Mouse (Mus musculus): ENCODE data around the gene Arhgap11a.

Arhgap11a gene

DNA sequence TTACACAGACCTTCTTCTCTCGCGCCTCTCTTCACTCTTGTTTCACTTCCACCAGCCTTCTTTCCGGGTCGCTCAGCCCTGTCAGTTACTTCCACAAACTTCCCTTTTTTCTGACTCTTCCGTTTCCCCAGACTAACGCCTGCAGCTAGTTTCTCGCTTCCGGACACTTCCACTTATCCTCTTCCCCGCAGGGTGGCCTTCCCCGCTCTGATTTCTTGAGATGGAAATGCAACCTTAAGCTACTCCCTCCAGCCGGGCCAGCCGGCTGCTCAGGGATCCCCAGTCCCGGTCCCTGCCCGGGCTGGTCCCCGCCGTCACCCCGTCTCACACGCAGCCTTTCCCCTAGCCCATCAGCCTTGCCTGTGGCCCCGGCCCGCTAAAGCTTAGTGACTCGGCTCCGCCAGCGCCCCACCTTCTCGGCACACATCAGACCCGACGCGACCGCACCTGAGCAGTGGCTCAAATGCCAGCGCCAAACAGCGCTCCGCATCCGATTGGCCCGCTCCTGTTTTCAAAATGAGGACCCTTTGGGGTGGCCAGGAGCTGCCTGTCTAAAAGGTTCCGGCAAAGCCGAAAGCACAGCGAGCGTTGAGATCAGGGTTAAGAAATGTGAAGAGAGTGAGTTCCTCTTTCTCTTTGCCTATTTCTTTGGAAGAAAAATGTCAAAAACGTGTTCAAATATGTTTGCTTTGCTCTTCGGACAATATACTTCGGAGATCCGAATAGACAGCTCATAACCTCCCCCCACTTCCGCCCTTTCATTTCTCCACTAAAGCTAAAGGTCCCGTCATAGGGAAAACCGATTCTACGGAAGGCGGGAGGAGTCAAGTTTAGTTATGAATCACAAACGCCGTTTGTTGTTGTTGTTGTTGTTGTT is at the start of gene Arhgap11a:
Gene Arhgap11a (minus strand): TSS at position 417 of the 877 bp plus-strand sequence.
- peak; percentile 94 for DNase-seq

- no peak for DNase-seq
Observed at GRCm38 (mm10) chr2:113893385-113894122, 45.1 kb upstream of the Arhgap11a start.

DNA sequence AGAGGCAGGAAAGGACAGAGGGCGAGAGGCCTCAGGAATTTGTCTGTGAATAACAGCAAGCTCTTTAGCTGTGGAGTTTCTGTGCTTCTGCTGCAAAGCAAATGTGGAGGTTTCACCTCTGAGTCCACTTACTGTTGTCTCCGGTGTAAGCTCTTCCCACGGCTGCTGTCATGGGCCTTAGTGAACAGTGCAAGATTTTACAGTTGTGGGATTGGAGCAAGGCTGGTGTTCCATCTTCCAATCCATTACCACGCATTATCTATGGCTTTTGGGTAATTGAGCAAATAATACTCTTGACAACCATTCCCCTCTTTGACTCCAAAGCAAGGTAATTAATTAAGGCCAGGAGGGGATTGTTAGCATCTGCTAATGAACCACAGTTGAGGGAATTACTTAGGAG is 38.7 kb upstream of the Arhgap11a start:
- DNase-seq = no peak

GRCm38 (mm10) chr2:113886061-113886460 is 37.6 kb upstream of the Arhgap11a start:
- no peak for DNase-seq

DNA sequence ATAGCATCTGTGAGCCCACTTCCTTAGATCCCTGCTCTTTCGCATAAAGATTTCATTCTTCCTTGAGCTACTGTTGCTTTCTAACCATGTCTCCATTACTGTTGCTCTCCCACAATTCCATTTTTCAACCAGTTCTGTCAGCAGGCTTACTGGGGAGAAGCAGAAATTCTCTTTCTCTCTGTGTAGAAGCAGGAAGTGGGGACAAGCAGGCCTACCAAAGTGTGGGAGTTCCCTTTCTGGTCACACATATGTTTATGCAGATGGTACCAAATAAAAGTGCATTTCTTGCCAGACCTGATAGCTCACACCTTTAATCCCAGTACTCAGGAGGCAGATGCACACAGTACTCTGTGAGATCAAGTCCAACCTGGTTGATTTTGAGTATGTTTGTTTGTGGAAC is 21.7 kb upstream of the Arhgap11a start:
- no peak for DNase-seq

DNA sequence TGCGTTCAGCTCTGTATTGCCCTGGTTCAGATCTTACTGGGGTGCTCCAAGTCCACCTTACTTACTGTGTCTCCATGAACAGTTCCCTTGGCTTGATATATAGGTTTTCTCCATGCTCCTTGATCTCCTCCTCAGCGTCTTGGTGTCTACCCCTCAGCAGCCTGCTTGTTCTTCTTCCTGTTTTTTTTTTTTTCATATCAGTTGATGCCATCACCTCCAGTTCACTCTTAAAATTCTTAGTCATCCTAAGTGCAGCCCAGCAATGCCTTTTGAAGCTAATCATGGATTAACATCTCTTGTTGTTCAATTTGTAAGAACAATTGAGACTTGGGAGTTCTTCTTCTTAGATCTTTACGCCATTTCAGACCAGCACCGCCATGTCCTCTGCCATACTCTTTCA is 19.9 kb upstream of the Arhgap11a start:
- no peak for DNase-seq

DNA sequence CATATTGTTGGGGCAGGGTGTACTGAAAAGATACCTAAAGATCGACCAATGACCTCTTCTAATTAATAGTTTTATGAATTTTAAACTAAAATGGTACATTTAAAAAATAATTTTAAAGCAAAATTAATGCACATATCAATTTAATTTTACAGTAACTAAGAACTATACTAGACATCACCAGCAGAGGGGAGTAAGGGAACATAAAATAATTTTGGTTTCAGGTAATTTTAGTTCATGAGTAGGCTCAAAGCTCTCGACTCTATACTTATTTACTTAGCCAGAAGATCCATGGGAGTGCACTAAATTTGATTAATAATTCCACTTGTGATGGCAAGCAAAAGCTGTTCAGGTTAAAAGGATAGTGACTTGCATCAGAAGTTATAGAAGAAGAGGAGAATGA is 17.7 kb upstream of the Arhgap11a start:
- DNase-seq = no peak

DNA sequence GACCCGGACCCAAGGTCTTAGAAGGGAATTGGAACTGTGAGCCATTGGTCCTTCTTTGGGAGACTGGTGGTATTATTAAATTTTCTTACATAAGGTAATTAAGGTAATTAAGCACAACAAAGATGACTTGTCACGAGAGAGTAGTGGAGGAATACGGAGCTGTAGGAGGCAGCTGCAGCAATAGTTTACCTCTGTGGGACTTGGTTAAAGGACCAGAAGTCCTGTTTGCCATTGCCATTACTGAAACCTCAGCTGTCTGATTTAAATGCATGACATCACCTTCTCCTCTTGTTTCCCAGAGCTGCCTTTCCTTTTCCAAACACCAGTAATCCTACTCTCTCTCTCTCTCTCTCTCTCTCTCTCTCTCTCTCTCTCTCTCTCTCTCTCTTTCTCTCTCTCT is 680 bp upstream of the Arhgap11a start:
- DNase-seq = no peak

GRCm38 (mm10) chr2:113847678-113848244 is 700 bp downstream of the Arhgap11a start:
- peak; percentile 17 for DNase-seq

- DNase-seq = no peak
Observed at GRCm38 (mm10) chr2:113845081-113845480, 3.4 kb downstream of the Arhgap11a start.

- no peak for DNase-seq
Observed at GRCm38 (mm10) chr2:113841656-113842437, 6.6 kb downstream of the Arhgap11a start.

DNA sequence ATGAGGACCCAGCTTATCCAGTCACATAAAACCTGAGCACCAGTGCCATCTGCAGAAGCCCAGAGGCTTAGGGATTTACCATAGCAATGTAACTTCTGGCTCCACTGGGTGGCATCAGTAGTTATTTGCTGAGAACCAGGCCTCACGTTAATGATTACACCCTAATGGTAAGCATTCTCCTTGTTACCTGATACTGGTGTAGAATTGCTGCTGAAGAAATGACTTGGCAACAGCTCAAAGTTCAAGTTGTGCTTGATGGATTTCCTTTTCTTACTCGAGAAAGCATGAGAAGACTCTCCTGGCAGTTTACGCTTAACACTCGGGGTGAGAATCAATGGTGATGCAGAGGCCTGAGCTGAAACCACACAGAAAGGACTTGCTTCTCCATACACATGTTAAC is 9.0 kb downstream of the Arhgap11a start:
- peak; percentile 31 for DNase-seq

DNA sequence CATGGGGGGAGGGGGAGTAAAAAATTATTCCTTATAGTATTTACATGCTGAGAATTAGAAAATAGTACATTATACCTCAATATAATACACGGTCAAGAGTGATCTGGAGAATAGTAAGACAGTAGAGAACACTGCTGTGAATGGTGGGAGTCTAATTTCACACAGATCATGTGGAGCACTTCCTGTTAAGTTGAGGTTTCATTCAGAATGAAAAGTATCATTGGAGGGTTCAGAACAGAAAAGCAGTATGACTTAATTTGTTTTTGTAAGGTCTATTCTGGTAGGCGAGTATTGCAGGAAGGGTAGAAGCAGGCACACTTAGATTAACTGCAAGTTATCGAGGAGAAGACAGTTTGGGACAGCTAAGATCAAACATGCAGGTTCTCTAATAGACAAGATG is 13.2 kb downstream of the Arhgap11a start:
- no peak for DNase-seq

- DNase-seq = peak; percentile 65
Observed at GRCm38 (mm10) chr2:113828943-113829882, 19.2 kb downstream of the Arhgap11a start, which contains the start of gene Scg5. Gene Scg5 (minus strand): TSS chr2:113829121.

- DNase-seq = no peak
Observed at GRCm38 (mm10) chr2:113828086-113828942, 20.1 kb downstream of the Arhgap11a start.

GRCm38 (mm10) chr2:113823909-113824308 is 24.6 kb downstream of the Arhgap11a start:
- no peak for DNase-seq

DNA sequence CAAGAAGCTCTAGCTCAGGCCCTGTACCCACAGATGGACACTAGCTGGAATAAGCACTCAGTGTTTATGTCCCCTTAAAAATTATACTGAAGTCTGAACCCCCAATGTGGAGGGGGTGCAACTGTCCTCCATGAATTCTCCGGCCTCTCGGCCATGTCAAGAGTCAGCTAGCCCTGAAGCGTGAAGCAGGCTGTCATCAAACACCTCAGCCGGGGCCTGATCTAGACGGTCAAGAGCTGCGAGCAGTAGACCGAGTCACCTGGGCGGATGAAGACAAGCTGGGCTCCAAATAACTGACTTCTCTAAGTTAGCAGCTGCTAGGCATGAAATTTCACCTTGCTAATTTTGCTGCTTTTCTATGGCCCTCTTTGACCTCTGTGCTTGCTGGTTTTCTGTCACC is 26.1 kb downstream of the Arhgap11a start:
- DNase-seq = no peak

DNA sequence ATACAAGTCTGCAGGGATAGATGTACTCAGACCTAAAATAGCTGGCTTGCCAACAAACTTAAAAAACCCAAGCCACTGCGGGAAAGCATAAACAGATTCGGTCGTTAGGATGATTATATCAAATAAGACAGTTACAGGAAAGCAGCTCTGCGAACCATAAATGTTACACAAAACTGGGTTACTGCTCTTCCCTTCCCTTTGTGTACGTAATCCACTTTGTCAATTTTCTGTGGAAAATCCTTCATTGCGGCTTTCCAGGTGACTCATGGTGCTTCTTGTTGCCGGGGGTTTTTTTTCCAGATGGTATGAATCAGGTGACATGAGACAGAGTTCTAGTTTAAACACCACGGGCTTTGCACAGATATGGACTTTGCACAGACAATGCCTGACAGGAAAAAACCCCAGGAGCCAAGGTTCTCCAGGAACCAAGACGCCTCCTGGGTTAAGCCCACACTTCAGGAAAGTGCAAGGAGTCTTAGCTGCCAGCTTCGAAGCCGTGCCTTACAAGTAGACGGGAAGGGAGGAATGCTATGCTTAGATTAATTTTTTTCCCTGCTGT is 27.2 kb downstream of the Arhgap11a start:
- peak; percentile 23 for DNase-seq

GRCm38 (mm10) chr2:113820117-113820516 is 28.3 kb downstream of the Arhgap11a start:
- DNase-seq = no peak

All from kidney, adult 18-20 months (tissue).